Mouse (Mus musculus) hindbrain, embryonic 16.5 days (tissue): ENCODE results near the gene Chmp5. TPM values are rescaled to one million over a fixed set of nuclear protein-coding genes. Genes with fewer than 3 reads are reported as not detected.

Experiments
- ATAC-seq: fragments of 200-750 bp; cut with Nextera tagmentation; 2 replicates; pipeline ENCODE4 v1.8.0; 2017; ENCODE audit warnings: moderate TSS enrichment, moderate library complexity
- H3K27ac ChIP-seq: fragments of 300-500 bp; sonication (generic); 2 replicates; pipeline ENCODE4 v1.5.1; 2014; ENCODE audit warnings: low read depth, mild to moderate bottlenecking, control low read depth, low read length, moderate library complexity
- H3K27me3 ChIP-seq: fragments of 300-500 bp; sonication (generic); replicated peaks from 2 replicates; pipeline ENCODE4 v1.6.1; 2014; ENCODE audit warnings: low read length; ENCODE audit not compliant: control insufficient read depth, insufficient read depth
- H3K36me3 ChIP-seq: fragments of 300-500 bp; sonication (generic); 2 replicates; pipeline ENCODE4 v1.6.1; 2014; ENCODE audit warnings: mild to moderate bottlenecking, low read length, moderate library complexity, mixed read lengths; ENCODE audit not compliant: control insufficient read depth, insufficient read depth
- H3K4me1 ChIP-seq: fragments of 300-500 bp; sonication (generic); 2 replicates; pipeline ENCODE4 v1.6.1; 2014; ENCODE audit warnings: low read depth, low read length; ENCODE audit not compliant: control insufficient read depth, insufficient read depth
- H3K4me2 ChIP-seq: fragments of 300-500 bp; sonication (generic); 2 replicates; pipeline ENCODE4 v1.6.1; 2014; ENCODE audit warnings: mild to moderate bottlenecking, low read length, control low read depth, moderate library complexity
- H3K4me3 ChIP-seq: fragments of 300-500 bp; sonication (generic); 2 replicates; pipeline ENCODE4 v1.5.1; 2014; ENCODE audit warnings: mild to moderate bottlenecking, low read length, control low read depth, moderate library complexity
- H3K9ac ChIP-seq: fragments of 300-500 bp; sonication (generic); 2 replicates; pipeline ENCODE4 v1.6.1; 2014; ENCODE audit warnings: low read depth, mild to moderate bottlenecking, control low read depth, low read length, moderate library complexity
- H3K9me3 ChIP-seq: fragments of 300-500 bp; sonication (generic); 2 replicates; pipeline ENCODE4 v1.6.1; 2014; ENCODE audit warnings: mild to moderate bottlenecking, low read length, moderate library complexity; ENCODE audit not compliant: control insufficient read depth
- WGBS: fragments of 180-500 bp; shearing (Covaris S2); extraction: QIAGEN DNeasy Blood & Tissue Kit; methylation state at CpG from one replicate; pipeline ENCODE4 v1.1.7; 2014; 5-methylcytosine and 5-hydroxymethylcytosine counted together
- microRNA-seq: library from miRNA; unstranded; fragments of <30 nt; microRNA quantifications from one replicate; pipeline ENCODE4, GENCODE M21; 2017
- polyA plus RNA-seq: library from polyadenylated mRNA; unstranded; fragments of >200 nt; fragmentation: Nextera tagmentation; extraction: Ambion mirVana; gene quantifications from 2 replicates; pipeline ENCODE4 v1.2.1, GENCODE M21; 2015

The Chmp5 gene
- polyA plus RNA-seq, 1 experiment from 2014 or later, result 147 TPM

DNA sequence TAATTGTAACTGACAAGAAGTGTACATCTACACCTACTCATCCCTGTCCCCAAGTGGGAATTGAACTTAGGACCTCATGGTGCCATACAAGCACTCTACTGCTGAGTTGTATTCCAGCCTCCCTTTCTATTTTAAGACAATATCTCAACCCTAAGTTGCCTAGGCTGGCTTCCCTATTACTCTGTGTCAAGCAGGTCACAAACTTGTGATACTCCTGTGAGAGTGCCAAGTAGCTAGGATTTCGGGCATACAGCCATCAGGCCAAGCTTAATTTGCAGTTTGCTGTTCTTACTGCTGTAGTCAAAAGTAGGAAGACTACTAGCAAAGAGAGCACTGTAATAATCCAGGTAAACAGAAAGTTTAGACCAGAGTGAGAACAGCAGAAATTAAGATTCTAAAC, 35.5 kb downstream of the Chmp5 start:
- Histone ChIP-seq H3K27me3 (no peaks in the 10 kb centered on the region), H3K4me2 (no peak overlapping the region), H3K27ac (no peak overlapping the region), H3K4me3 (no peak overlapping the region), H3K36me3 (peaks cover 32% of the 10 kb centered on the region), H3K4me1 (no peaks in the 10 kb centered on the region), H3K9ac (no peak overlapping the region), H3K9me3 (no peaks in the 10 kb centered on the region)
- 95% methylated on average over 1 of the region's 1 CpGs for WGBS
- no peak for ATAC-seq

DNA sequence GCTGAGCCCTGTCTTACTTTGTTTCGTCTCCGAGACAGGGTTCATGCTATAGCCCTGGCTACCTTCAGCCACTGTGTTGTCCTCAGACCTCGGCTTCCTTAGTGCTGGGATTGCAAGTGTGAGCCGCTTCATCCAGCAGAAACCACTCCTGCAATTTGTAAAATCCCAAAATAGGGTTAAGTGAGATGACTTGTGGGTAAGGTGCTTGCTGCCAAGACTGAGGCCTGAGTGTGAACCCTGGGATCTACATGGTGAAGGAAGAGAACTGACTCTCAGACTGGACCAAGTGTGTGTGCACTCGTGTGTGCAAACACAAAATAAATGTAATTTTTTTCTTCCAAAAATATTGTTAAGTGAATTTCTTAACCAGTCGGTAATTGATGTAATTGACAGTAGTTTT, 41.4 kb downstream of the Chmp5 start:
- Histone ChIP-seq H3K4me2 (no peak overlapping the region), H3K4me1 (no peaks in the 10 kb centered on the region), H3K9me3 (no peaks in the 10 kb centered on the region), H3K9ac (no peak overlapping the region), H3K36me3 (peaks cover 72% of the 10 kb centered on the region), H3K27me3 (no peaks in the 10 kb centered on the region), H3K27ac (no peak overlapping the region), H3K4me3 (no peak overlapping the region)
- no peak for ATAC-seq
- 87% methylated on average over 6 of the region's 6 CpGs for WGBS

DNA sequence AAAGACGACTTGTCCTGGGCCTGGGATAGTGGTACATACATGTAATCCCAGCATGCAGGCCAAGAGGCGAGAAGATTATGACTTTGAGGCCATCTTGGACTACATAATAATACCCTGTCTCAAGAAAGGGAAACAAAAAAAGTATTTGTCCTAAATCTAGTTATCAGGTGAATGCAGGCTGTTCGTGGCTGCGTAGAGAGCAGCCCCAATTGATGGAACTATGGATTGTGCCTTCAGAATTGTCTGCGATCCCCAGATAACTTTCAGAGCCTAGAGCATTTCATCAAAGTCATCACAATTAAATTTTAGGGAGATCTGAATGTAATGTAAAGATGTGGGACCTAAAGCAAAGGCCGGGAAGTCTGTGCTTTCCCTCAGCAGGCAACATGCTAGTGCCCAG, 48.1 kb downstream of the Chmp5 start:
- Histone ChIP-seq H3K9me3 (no peaks in the 10 kb centered on the region), H3K4me1 (no peaks in the 10 kb centered on the region), H3K27me3 (no peaks in the 10 kb centered on the region), H3K36me3 (peaks cover 67% of the 10 kb centered on the region), H3K4me2 (no peak overlapping the region), H3K9ac (no peak overlapping the region), H3K4me3 (no peak overlapping the region), H3K27ac (no peak overlapping the region)
- ATAC-seq, result no peak
- 96% methylated on average over 6 of the region's 6 CpGs for WGBS

DNA sequence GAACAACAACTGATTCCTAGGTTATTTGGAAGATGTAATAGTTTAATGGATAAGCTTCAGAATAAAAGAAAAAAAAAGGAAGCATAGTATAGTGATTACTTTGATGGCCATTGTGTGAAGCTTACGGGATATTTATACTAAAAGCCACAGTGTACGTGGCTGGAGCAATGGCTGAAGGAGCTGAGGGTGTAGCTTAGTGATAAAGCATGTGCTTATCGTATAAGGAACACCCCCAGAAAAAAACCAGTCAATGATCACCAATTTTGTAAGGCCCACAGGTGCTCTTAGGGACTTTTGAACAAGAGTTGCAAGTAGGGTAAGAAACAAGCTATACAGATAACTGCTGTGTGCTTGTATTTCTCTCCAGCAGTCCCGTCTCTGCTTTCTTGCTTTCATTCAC, 49.7 kb downstream of the Chmp5 start:
- 94% methylated on average over 4 of the region's 4 CpGs for WGBS
- ATAC-seq, result no peak
- H3K27ac ChIP-seq, result no peak overlapping the region

DNA sequence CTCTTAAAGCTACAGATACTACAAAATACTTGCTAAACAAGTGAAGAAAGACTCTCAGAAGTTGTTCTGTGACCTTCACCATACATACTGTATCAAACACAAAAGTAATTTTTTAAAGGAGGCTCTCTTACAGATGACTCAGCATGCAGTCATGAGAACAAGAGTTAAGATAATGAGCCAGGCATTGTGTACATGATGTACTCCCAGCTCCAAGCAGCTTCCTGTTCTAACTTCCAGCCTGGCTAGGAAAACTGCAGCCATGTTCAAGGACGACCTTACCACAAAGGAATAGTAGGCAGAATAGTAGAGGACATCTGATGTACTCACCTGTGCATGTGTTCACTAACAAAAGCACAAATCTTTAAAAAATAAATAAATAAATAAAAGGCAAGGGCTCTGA, 52.1 kb downstream of the Chmp5 start:
- no peaks in the 10 kb centered on the region for H3K9me3 ChIP-seq
- H3K36me3 ChIP-seq, result peaks cover 67% of the 10 kb centered on the region
- WGBS, result 93% methylated on average over 1 of the region's 1 CpGs
- H3K4me3 ChIP-seq, result no peak overlapping the region
- no peak for ATAC-seq
- H3K27me3 ChIP-seq, result no peaks in the 10 kb centered on the region
- no peak overlapping the region for H3K9ac ChIP-seq
- no peak overlapping the region for H3K27ac ChIP-seq
- no peaks in the 10 kb centered on the region for H3K4me1 ChIP-seq
- H3K4me2 ChIP-seq, result no peak overlapping the region

More for the DNA sequence above, 49.7 kb downstream of the Chmp5 start:
- Histone ChIP-seq H3K4me2 (no peak overlapping the region), H3K27me3 (no peaks in the 10 kb centered on the region), H3K9ac (no peak overlapping the region), H3K4me3 (no peak overlapping the region), H3K4me1 (no peaks in the 10 kb centered on the region), H3K36me3 (peaks cover 63% of the 10 kb centered on the region), H3K9me3 (no peaks in the 10 kb centered on the region)

DNA sequence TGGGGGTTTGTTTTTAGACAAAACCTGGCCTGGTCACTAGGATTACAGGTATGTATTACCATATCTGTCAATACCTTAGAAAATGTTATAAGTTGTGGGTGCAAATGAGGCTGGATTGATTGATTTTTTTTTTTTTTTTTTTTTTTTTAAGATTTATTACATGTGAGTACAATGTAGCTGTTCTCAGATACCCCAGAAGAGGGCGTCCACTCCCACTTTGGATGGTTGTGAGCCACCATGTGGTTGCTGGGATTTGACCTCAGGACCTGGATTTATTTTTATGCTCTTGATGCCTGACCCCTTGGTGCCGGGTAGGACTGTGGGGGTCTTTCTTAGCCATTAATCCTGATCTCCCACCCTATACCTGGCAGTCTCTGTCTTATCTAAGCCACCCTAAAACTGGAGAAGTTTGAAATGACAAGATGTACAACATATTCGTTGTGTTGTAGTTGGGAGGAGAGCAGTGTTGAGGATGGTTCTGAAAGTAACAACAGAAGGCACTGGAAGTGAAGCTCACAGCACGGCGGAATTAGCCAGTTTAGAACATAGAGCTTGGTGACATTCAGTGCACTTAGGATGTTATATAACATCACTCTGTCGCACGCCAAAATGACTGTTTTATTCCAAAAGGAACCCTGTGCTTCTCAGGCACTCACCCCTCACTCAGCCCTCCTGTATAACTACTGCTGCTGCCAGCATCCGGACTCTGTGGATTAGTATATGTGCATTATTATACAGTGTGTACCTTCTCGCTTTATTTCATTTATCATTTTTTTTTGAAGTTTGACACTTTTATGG, 52.8 kb downstream of the Chmp5 start:
- H3K27ac ChIP-seq, result no peak overlapping the region
- peaks cover 59% of the 10 kb centered on the region for H3K36me3 ChIP-seq
- H3K9ac ChIP-seq, result no peak overlapping the region
- H3K4me1 ChIP-seq, result no peaks in the 10 kb centered on the region
- no peaks in the 10 kb centered on the region for H3K27me3 ChIP-seq
- H3K9me3 ChIP-seq, result no peaks in the 10 kb centered on the region
- H3K4me3 ChIP-seq, result no peak overlapping the region
- 94% methylated on average over 9 of the region's 9 CpGs for WGBS
- no peak overlapping the region for H3K4me2 ChIP-seq
- no peak for ATAC-seq

DNA sequence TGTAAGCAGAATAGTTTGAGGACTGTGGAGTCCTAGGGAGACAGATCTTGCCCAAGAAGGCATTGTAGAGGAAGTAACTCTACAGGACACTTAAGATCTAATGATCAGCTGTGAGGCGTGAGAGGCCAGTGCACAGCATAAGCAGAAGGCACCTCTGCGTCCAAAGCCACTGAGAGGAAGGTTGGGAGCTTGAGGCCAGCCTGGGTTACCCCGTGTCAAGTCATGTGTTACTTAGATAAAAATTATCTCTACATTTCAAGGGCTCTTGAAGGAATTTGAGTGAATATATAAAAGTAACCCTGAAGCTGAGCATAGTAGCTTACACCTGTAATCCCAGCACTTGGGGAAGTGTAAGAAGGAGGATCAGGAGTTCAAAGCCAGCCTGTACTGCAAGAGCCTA, 65.1 kb downstream of the Chmp5 start:
- no peaks in the 10 kb centered on the region for H3K9me3 ChIP-seq
- 91% methylated on average over 3 of the region's 3 CpGs for WGBS
- H3K27ac ChIP-seq, result no peak overlapping the region
- H3K27me3 ChIP-seq, result no peaks in the 10 kb centered on the region
- no peak for ATAC-seq
- no peak overlapping the region for H3K9ac ChIP-seq
- no peak overlapping the region for H3K4me2 ChIP-seq
- peaks cover 45% of the 10 kb centered on the region for H3K36me3 ChIP-seq
- no peak overlapping the region for H3K4me3 ChIP-seq
- no peaks in the 10 kb centered on the region for H3K4me1 ChIP-seq

Small RNA genes lying within 50 kb of the gene (microRNA-seq; reads per million reads assigned to microRNA genes)
- 2.3 reads per million, percentile 3 among the genes with 10 or more reads in this experiment for gene Mir3094

Other genes with a start within 250 kb of the Chmp5 start
- 41.4 and 44.8 TPM in 2 replicates for gene Aptx, start 245.2 kb upstream of the Chmp5 start, polyA plus RNA-seq
- 625 and 673 TPM in 2 replicates for gene Dnaja1, start 226.3 kb upstream of the Chmp5 start, polyA plus RNA-seq
- 119 and 120 TPM in 2 replicates for gene Smu1, start 190.5 kb upstream of the Chmp5 start, polyA plus RNA-seq
- gene B4galt1, start 94.4 kb upstream of the Chmp5 start, polyA plus RNA-seq, result 6.6 and 9.3 TPM in 2 replicates
- gene Spink4, start 28.4 kb upstream of the Chmp5 start, polyA plus RNA-seq, result not detected in 2 replicates
- gene Bag1, start 113 bp upstream of the Chmp5 start, polyA plus RNA-seq, result 182 and 191 TPM in 2 replicates
- gene Nfx1, start 22.5 kb downstream of the Chmp5 start, polyA plus RNA-seq, result 87.5 and 102 TPM in 2 replicates
- 0.07 TPM in 1 of 2 replicates, not detected in the other for gene Aqp7, start 99.7 kb downstream of the Chmp5 start, polyA plus RNA-seq
- gene Aqp3, start 149.8 kb downstream of the Chmp5 start, polyA plus RNA-seq, result 0.16 TPM in 1 of 2 replicates, not detected in the other
- 37.1 and 47.9 TPM in 2 replicates for gene Nol6, start 176.0 kb downstream of the Chmp5 start, polyA plus RNA-seq
- 42.7 and 54.3 TPM in 2 replicates for gene Ube2r2, start 187.3 kb downstream of the Chmp5 start, polyA plus RNA-seq